Mouse (Mus musculus) regulatory T cell (primary cell): Measurements from ENCODE around the gene Ccdc162.

Experiments used
- in situ Hi-C: fragments of 300-600 bp; cut with MboI, MseI; formaldehyde crosslinking; loops from one replicate; pipeline ENCODE4 v1.15.1; 2025; ENCODE audit warnings: high pct_unique_total_duplicates

Ccdc162 gene

GRCm38 (mm10) chr10:41635276-41636033 is 81.0 kb downstream of the Ccdc162 start:
- in situ Hi-C loops = no loop called here

- in situ Hi-C loops = no loop called here
Observed at GRCm38 (mm10) chr10:41633801-41634200, 82.6 kb downstream of the Ccdc162 start.

GRCm38 (mm10) chr10:41632062-41632461 is 84.4 kb downstream of the Ccdc162 start:
- in situ Hi-C loops = no loop called here

- in situ Hi-C loops = no loop called here
Observed at GRCm38 (mm10) chr10:41626996-41627395, 89.4 kb downstream of the Ccdc162 start.

GRCm38 (mm10) chr10:41619988-41620387 is 96.4 kb downstream of the Ccdc162 start:
- in situ Hi-C loops = no loop called here

GRCm38 (mm10) chr10:41615487-41615886 is 100.9 kb downstream of the Ccdc162 start:
- in situ Hi-C loops = no loop called here

- in situ Hi-C loops = no loop called here
Observed at GRCm38 (mm10) chr10:41611941-41612340, 104.5 kb downstream of the Ccdc162 start.

- in situ Hi-C loops = no loop called here
Observed at GRCm38 (mm10) chr10:41609475-41609874, 107.0 kb downstream of the Ccdc162 start.

- in situ Hi-C loops = no loop called here
Observed at GRCm38 (mm10) chr10:41608485-41608884, 107.9 kb downstream of the Ccdc162 start.

GRCm38 (mm10) chr10:41602667-41603066 is 113.8 kb downstream of the Ccdc162 start:
- in situ Hi-C loops = no loop called here

GRCm38 (mm10) chr10:41601898-41602545 is 114.4 kb downstream of the Ccdc162 start:
- in situ Hi-C loops = no loop called here

- in situ Hi-C loops = no loop called here
Observed at GRCm38 (mm10) chr10:41601302-41601701, 115.1 kb downstream of the Ccdc162 start.

GRCm38 (mm10) chr10:41599051-41599450 is 117.4 kb downstream of the Ccdc162 start:
- in situ Hi-C loops = no loop called here

- in situ Hi-C loops = no loop called here
Observed at GRCm38 (mm10) chr10:41598221-41598620, 118.2 kb downstream of the Ccdc162 start.

GRCm38 (mm10) chr10:41595550-41595949 is 120.9 kb downstream of the Ccdc162 start:
- in situ Hi-C loops = no loop called here

- in situ Hi-C loops = no loop called here
Observed at GRCm38 (mm10) chr10:41594957-41595356, 121.5 kb downstream of the Ccdc162 start.

GRCm38 (mm10) chr10:41594433-41594832 is 122.0 kb downstream of the Ccdc162 start:
- in situ Hi-C loops = no loop called here

GRCm38 (mm10) chr10:41588616-41589015 is 127.8 kb downstream of the Ccdc162 start:
- in situ Hi-C loops = no loop called here

GRCm38 (mm10) chr10:41586947-41587852 is 129.2 kb downstream of the Ccdc162 start:
- in situ Hi-C loops = no loop called here

GRCm38 (mm10) chr10:41583383-41583782 is 133.1 kb downstream of the Ccdc162 start:
- in situ Hi-C loops = no loop called here

- in situ Hi-C loops = no loop called here
Observed at GRCm38 (mm10) chr10:41582901-41583361, 133.5 kb downstream of the Ccdc162 start.

GRCm38 (mm10) chr10:41580441-41580840 is 136.0 kb downstream of the Ccdc162 start:
- in situ Hi-C loops = no loop called here
